Mouse (Mus musculus): ENCODE measurements around the gene Dhrs3.

The Dhrs3 gene

DNA sequence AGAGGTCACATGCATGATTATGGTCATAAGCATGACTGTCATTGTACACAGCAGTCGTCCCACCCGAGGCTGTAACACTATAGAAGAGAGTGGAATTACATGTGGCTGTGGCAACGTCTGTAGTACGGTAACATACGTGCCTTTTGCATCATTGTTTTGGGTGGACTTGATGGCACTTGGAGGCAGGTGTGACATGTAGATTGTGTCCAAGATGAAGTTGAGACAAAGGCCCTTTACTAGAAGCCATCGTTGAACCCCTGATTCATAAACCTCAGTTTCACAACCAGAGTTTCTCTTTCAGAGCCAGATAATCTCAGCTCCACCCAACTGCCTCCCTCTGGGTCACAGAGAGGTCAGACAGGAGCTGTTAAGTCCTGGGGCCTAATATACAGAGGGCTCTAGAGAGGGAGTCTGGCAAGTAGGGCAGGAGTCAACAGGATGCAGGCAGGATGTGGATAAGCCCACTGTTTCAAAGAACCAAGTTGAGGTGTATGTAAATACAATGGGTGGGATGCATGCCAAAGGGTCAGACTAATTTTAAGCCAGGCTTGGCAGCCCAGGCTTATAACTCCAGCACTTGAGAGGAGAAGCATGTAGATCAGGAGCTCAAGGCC is 5.5 kb downstream of the Dhrs3 start:
- DNase-seq, result no peak

DNA sequence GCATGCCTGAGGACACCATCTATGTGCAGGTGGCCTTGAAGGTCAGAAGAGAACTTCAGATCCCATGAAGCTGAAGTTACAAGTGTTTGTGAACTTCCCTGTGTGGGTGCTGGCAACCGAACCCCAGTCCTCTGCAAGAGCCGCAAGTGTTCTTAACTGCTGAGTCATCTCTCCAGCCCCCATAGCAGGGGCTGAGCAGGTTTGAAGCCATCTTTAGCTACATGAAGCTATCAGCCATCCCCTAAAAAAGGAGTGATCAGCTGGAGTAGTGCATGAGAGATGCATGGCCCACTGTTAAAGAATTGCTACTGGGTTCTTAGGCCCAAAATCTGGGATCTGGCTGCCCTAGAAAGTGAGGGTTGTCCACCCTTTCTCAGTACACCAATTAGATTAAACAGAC is 6.1 kb downstream of the Dhrs3 start:
- DNase-seq, result no peak

GRCm38 (mm10) chr4:144901561-144902111 is 9.0 kb downstream of the Dhrs3 start:
- no peak for DNase-seq

- no peak for DNase-seq
These were observed 10.5 kb downstream of the Dhrs3 start for GRCm38 (mm10) chr4:144903088-144903487.

GRCm38 (mm10) chr4:144903932-144904331 is 11.3 kb downstream of the Dhrs3 start:
- no peak for DNase-seq

DNA sequence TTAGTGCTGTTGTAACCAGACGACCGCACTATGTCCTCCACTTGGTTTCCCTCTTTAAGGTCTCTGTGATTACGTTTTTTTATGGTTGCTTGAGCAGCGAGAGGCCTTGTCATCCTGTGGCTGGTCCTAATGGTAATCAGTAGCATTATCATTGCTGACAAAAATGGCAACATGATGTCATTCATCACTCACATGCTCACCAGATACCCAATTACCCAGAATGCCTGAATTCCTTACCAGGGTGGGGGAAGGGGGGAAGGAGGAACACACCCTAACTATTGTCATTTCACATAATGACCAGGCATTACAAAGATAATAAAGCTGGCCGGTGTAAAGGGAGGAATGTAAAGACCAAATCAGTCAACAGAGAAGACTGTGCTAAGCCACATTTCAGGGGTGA is 12.5 kb downstream of the Dhrs3 start:
- no peak for DNase-seq

DNA sequence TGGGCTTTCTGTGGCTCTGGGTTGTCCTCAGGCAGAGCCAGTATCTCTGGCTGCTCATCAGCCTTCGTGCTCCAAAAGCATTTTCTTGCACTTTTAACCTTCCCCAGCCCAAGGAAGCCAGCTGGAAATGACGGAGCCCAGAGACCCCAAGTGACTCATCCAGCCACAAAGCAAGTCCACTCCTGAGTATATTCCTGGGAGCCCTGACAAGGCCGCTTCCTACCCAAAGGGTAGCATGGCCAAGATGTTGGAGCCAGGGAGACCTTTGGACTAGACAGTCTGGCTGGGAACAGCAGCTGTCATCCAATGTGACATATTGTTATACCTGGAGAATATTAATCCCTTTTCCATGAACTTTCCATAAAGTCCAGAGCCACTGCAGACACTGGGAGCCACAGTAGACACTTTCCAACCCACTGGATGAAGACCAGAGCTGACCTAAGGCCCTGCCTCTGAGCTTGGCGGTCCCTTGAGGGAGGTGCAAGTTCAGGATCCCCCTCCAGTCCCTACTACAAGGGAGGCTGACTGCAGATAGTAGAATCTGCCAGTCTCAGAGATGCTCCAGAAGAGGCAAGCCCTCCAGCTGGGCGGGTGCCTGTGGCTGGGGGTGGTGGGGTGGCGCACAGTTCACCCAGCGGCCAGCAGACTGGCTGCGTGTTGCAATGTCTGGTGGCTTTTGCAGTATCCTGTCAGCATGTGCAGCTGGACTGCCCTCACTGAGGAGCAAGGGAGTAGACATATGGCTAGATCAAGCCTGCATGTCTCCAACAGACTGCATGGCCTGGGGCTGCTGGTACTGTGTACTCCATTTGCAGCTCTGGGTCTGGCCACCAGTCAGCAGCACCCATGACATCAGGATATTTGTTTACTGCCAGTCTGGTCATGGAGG is 13.6 kb downstream of the Dhrs3 start:
- DNase-seq, result no peak

GRCm38 (mm10) chr4:144906978-144907703 is 14.5 kb downstream of the Dhrs3 start:
- DNase-seq, result no peak

DNA sequence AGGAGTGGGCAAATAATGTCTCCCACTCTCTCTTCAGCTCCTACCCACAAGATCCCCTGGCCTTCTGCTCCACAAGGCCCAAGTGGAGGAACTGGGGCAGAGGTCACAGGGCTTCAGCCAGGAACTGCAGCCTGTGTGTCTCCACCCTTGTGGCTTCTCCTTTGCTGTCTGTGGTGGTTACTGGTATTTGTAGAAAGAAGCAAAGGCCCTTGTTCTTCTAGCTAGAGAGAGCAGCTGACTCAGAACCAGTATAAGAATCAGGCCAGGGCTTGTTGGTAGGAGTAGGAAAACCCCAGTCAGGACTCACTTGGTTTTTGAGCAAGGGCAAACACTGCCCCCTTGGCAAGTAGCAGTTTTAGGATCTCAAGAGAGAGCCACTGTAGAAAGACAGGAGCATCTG is 16.2 kb downstream of the Dhrs3 start:
- no peak for DNase-seq

DNA sequence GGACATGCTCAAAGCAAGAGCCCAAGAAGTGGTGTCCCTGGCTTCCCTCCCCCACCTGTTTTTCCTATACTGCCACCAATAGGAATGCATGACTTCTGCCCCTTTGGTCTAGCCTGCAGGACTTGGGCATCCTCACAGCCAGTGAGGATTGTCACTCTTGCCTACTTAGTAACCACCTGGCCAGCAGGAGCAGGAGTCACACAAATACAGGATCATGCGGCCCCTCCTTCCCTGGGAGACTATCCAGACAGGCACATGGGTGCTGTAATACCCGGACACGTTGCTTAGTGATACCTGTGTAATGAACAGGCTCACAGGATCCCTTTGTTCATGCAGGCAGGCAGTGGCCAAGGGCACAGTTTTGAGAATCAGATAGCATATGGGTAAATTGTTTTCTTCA is 17.7 kb downstream of the Dhrs3 start:
- DNase-seq, result no peak

- no peak for DNase-seq
These were observed 20.9 kb downstream of the Dhrs3 start for GRCm38 (mm10) chr4:144913298-144914152.

DNA sequence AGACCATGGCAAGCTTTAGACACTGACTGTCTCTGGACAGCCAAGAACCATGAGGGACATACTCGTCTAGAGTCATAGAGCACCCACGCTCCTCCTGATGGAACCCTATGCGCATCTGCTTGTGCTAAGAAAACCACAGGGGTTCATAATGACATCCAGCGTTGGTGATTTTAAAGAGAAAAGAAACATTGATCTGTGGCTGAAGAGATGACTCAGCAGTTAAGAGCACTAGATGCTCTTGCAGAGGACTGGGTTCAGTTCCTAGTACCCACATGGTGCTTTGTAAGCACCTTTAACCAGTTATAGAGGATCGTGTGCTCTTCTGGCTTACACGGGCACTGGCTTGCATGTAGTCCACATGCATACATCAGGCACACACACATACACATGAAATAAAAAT is 23.9 kb downstream of the Dhrs3 start:
- no peak for DNase-seq

DNA sequence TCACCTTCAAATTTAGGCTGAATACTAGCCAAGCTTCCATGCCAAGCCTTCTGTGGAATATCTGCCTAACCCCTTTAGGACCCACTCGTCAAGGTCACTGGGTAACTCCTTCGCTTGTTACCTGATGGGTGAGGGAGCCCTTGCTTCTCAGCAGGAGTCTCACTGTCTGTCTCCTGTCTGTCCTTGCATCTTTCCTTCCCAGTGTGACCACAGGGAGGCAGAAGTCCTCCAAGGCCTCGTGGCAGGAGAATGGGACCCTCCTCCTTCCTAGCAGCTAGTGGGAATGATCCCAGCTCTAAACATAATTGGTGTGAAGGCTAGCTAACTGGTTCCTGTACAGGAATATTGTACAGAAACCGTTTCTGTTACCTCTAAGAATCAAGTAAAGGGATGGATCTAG is 24.5 kb downstream of the Dhrs3 start:
- no peak for DNase-seq

- no peak for DNase-seq
These were observed 25.9 kb downstream of the Dhrs3 start for GRCm38 (mm10) chr4:144918501-144918900.

DNA sequence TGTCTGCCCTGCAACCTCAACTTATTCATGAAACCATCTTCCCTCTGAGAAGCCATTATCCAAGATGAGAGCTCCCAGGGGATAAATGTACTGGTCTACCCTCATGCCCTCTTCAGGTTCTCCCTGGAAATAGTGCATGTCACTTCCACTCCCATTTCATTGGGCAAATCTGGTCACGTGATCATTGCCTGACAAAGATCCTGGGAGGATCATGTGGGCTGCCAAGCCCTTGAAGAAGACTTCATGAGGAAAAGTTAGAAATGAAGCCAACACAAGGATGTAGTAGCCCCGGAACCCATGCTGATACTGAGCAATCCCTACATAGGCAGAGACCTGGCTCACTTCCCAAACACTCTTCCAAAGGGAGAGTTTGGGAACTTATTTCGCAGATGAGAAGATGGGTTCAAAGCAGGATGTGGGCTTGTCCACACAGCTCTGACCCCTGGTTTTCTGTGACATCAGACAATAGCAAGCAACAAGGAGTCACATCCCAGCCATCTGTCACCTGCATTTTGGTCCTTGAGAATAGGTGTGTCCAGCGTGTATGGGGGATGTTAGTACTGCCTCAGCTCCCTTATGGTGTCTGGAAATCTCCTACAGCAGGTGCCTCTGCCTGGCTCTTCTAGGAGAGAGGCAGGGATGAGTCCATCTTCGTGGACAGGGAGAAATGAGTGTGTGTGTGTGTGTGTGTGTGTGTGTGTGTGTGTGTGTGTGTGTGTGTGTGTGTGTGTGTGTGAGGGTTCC is 36.2 kb downstream of the Dhrs3 start:
- DNase-seq, result no peak

- no peak for DNase-seq
These were observed 37.2 kb downstream of the Dhrs3 start for GRCm38 (mm10) chr4:144929811-144930221.

DNA sequence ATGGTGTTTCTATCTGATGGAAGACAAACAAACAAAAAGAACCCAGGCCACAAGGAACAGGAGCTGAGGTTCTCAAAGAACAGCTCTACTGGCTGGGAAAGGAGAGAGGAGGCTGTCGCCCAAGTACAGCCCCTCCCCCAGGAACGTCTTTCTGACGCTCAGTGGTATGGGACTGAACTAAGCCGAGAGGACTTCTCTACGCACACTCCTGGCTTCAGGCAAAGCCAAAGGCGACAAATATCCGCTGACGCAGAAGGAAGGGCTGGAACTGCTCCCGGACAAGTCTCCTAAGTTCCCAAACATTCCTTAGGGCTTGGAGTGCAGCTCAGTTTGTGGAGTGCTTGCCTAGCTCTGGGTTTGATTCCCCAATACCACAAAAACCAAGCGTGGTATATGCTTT is 37.7 kb downstream of the Dhrs3 start:
- no peak for DNase-seq

- no peak for DNase-seq
These were observed 38.5 kb downstream of the Dhrs3 start for GRCm38 (mm10) chr4:144931167-144931566.

DNA sequence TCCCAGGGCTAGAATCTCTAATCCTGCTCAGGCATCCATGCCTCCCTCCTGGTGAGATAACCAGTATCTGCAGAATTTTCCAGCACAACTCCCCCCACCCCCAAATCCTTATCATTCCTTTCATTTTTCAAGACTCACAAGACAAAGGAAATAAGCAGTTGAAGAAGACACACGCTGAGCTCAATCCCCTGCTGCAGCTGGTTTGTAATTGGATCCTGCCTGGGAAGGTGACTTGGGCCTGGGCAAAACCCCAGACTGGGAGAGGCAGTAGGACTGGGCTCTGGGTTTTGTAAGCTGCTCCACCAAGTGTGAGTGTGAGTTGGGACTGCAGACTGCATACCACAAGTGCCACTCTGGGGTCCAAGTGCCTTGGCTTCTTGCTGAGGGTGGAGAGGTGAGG is 41.9 kb downstream of the Dhrs3 start:
- no peak for DNase-seq

DNA sequence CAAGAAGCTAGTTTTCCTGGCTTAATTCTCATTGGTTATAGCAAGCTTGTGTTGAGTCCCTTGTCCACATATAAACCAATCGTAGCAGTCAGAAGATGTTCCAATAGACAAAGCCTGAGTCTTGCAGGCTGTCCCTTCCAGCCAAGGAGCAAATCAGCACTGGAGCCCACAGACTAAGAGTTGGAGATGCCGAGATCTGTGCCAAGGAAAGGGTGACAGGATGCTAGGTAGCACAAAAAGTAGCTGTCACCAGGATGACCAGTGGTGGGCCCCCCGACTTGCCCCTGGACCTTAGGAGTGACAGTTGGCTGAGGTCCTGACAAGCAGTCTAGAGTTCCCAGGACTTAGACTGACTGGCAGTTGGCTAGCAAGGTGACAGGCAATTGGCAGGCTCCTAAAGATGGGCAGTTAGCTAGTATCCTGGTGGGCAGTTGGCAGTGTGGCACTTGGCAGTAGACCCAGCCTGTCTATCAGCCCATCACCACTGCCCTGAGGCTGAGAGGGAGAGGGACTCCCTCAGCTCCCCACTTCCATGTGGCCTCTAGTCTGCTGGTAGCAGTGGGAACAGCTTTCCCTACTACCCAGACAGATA is 44.0 kb downstream of the Dhrs3 start:
- DNase-seq, result no peak

DNA sequence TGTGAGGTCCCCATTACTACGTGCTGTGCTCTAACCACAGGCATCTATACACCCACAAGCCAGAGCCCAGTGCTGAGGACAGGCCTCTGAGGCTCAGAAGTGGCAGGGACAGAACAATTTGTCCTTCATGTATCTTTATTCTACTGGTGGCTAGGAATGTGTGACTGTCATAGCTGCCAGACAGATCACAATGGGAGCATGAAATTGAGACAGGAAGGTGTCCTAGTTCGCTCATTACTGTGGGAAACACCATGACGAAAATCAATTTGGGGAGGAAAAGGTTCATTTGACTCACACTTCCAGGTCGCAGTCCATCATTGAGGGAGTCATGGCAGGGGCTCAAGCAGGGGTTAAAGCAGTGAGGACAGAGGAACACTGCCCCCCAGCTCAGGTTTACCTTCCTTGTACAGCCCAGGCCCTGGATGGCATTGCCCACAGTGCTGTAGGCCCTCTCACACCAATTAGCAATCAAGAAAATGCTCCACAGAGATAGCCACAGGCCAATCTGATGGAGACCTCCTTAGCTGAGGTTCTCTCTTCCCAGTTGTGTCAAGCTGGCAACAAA is 47.3 kb downstream of the Dhrs3 start:
- DNase-seq, result no peak
